Comparison of ENCODE assay signal across 16 mouse cellular contexts in genomic region chr4:148092551-148093271, GRCm38 (mm10). TPM values are rescaled to one million over a fixed set of nuclear protein-coding genes. Genes with fewer than 3 reads are reported as not detected.
"Had no signal": no experiment of that assay in that cellular context is flagged by ENCODE, and none has a peak within 500 bp of the region (broad histone marks: within the 10 kb centered on the region; RNA-seq: fewer than 3 reads in every experiment).

No protein-coding gene starts in this region.

- H3K4me2 ChIP-seq: limb, embryonic 12.5 days; liver, embryonic 13.5 days; lung, embryonic 15.5 days; midbrain, embryonic 13.5 days; neural tube, embryonic 15.5 days had no signal

- ATAC-seq: liver, postnatal 0 days; midbrain, embryonic 13.5 days had no signal

- H3K27me3 ChIP-seq: limb, embryonic 12.5 days; liver, embryonic 13.5 days; lung, embryonic 15.5 days; midbrain, embryonic 13.5 days; neural tube, embryonic 15.5 days had no signal

- H3K27ac ChIP-seq: layer of hippocampus, adult 2 months; limb, embryonic 12.5 days; liver, embryonic 13.5 days; lung, embryonic 15.5 days; macrophage; midbrain, embryonic 13.5 days; neural tube, embryonic 15.5 days had no signal

- DNase-seq: kidney, postnatal 36 days; liver; liver, embryonic 13.5 days; liver, postnatal 0 days; lung, postnatal 14 days; right cerebral cortex, adult 18-20 months; right cerebral cortex, postnatal 25 days; thymus, postnatal 36 days had no signal

- H3K9me3 ChIP-seq: limb, embryonic 12.5 days; liver, embryonic 13.5 days; lung, embryonic 15.5 days; midbrain, embryonic 13.5 days; neural tube, embryonic 15.5 days had no signal

- H3K9ac ChIP-seq: limb, embryonic 12.5 days; liver, embryonic 13.5 days; liver, postnatal 0 days; lung, embryonic 15.5 days; midbrain, embryonic 13.5 days; neural tube, embryonic 15.5 days had no signal

- H3K36me3 ChIP-seq: limb, embryonic 12.5 days; liver, embryonic 13.5 days; lung, embryonic 15.5 days; midbrain, embryonic 13.5 days; neural tube, embryonic 15.5 days had no signal

- H3K4me3 ChIP-seq: layer of hippocampus, adult 2 months; limb, embryonic 12.5 days; liver, embryonic 13.5 days; lung, embryonic 15.5 days; midbrain, embryonic 13.5 days; myocyte; neural tube, embryonic 15.5 days had no signal

RNA-seq across cellular contexts. Expression of gene Draxin, which starts 37.8 kb away (rescaled TPM):
- polyA plus RNA-seq: macrophage; thymus, postnatal 0 days had no signal
